Mouse (Mus musculus): ENCODE results near the gene Pdk4.

Pdk4 gene

GRCm38 (mm10) chr6:5444331-5444898 lies 51.7 kb downstream of the Pdk4 start:
- no peak for DNase-seq (ENCODE audit: low spot score)

DNA sequence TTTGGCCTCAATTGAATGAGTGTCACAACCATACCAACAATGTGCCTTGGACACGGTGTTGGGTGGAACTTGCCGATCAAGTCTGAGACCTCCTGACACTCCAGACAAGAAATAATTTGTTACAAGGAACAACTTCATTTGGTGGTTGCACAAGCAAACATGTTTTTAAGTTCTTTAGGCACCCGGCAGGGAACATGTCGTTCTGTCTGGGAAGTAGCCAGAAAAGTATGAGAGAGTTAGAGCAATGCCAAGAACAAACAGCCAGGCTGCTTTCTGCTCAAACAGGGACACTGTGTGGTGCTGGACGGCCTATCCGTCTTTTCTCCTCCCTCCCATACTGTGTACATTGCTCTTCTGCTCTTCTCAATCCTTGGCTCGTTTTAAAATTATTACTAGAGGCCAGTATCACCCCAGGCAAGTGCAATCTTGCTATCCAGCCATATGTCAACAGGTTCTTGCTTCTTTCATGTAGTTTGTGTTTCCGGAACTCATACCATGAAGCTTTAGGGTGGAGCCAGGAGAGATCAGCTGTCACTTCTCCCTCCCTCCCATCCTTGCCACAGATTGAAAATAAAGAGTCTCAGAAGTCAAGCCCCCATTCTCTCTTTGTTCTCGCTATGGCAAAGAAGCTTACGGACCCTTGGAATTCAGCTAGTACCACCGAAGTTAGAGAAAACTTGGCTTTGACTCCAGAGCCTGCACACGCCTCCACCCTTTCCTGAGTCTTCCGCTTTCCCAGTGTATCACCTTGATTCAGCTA lies 52.8 kb downstream of the Pdk4 start:
- DNase-seq (ENCODE audit: low spot score), result peak; percentile 10

- DNase-seq (ENCODE audit: low spot score), result no peak
Observed at GRCm38 (mm10) chr6:5442316-5443085, 53.6 kb downstream of the Pdk4 start.

- DNase-seq (ENCODE audit: low spot score), result no peak
Observed at GRCm38 (mm10) chr6:5441221-5441620, 54.9 kb downstream of the Pdk4 start.

DNA sequence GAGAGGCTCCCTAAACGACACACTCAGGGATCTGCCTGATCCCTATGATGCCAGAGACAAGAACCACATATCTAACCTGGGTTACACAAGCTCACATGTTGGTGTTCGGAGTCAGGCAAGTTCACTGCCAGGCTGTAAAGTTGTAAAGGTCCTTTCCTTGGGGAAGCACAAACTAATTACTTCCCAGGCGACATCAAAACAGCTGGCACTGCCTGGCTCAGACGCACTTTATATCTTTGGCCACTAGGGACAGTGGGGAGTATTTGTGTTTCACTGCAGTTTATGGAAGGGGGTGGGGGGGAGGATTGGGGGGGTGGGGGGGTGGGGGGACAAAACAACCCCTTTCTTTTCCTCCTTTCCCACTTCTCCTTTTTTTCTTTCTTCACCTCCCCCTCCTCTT lies 58.4 kb downstream of the Pdk4 start:
- DNase-seq (ENCODE audit: low spot score), result no peak

GRCm38 (mm10) chr6:5433887-5434286 lies 62.2 kb downstream of the Pdk4 start:
- no peak for DNase-seq (ENCODE audit: low spot score)
